Mouse (Mus musculus) monocyte, adult 2 months (primary cell): Measurements from ENCODE around the gene Gm20815.
"Not testable (repeated sequence)": the region's sequence is repeated elsewhere in the genome, so short reads cannot be mapped to it uniquely, and the experiment has no call there.

Experiments used
- DNase-seq, 2 experiments: peaks; one replicate each; pipeline ENCODE4 v3.0.0; 2022; ENCODE audit warnings: low spot score in 2 of 2, low read depth in 1 of 2

Gene Gm20815

GRCm38 (mm10) chrY:8835069-8835468 lies at the start of gene Gm20815:
TSS of gene Gm20815 (minus strand) at chrY:8835169.
- not testable (repeated sequence) for DNase-seq
